Comparison of ENCODE assay signal across 11 mouse cellular contexts in the genomic region with DNA sequence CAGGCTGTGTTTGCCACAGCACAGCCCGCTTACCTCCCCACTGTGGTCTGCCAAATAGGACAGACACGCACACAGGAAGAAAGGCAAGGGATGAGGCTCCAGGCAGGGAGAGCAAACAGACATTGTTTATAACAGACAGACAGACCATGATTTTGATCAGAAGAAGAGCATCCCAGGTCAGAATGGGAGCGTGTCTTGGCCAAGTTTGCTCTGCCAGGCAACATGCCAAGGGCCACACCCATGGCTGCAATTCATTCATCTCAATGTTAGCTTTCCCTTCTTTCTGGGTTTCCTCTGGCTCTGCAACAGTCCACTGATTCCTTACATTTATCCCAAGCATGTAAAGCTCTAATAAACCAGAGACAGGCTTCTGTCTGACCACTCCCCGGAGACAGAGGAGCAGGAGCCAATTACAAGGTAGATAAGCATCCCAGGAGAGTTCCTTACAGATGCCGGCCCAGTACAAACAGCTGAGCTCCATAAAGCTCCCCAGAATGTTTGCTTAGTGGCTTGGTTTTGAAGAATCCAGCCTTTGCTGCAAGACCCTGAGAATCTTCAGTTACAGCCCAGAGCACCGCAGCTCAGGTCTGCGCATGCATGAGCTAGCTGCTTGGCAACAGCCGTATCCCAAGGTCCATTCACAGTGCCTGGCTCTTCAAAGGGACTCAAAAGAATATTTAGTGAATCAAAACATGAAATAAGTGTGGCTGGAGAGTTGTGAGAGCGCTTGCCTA. TPM values are rescaled to one million over a fixed set of nuclear protein-coding genes. Genes with fewer than 3 reads are reported as not detected.
DNase-seq lines count a peak whose midpoint lies in the region; ATAC-seq and TF ChIP-seq lines count a peak whose summit lies in the region.
"Had no signal": no experiment of that assay in that cellular context is flagged by ENCODE, and none has a peak within 500 bp of the region (broad histone marks: within the 10 kb centered on the region; RNA-seq: fewer than 3 reads in every experiment).

No protein-coding gene starts in this region.

- no peaks in the 10 kb centered on the region for H3K36me3 ChIP-seq in limb, embryonic 15.5 days
- no peaks in the 10 kb centered on the region for H3K36me3 ChIP-seq in midbrain, embryonic 13.5 days
- H3K36me3 ChIP-seq: limb, embryonic 13.5 days had no signal

- 0 out of 2 replicates have a peak, but pooled peaks cover 18% of the 10 kb centered on the region for H3K27me3 ChIP-seq in limb, embryonic 15.5 days
- peaks cover 8% of the 10 kb centered on the region for H3K27me3 ChIP-seq in midbrain, embryonic 13.5 days

- H3K27ac ChIP-seq in gastrocnemius, adult 2 months = no peak overlapping the region
- 0 out of 2 replicates have a peak overlapping the region, but pooled peaks have one; percentile 0 for H3K27ac ChIP-seq in limb, embryonic 15.5 days
- 0 out of 2 replicates have a peak overlapping the region, but pooled peaks have one; percentile 21 for H3K27ac ChIP-seq in midbrain, embryonic 13.5 days
- H3K27ac ChIP-seq: limb, embryonic 13.5 days had no signal

- no peaks in the 10 kb centered on the region for H3K9me3 ChIP-seq in limb, embryonic 15.5 days
- H3K9me3 ChIP-seq in midbrain, embryonic 13.5 days = no peaks in the 10 kb centered on the region
- H3K9me3 ChIP-seq: limb, embryonic 13.5 days had no signal

- intact Hi-C loops in gastrocnemius, adult 2 months (cut with DNase I) = no loop called here

- DNase-seq in gastrocnemius, adult 2 months = peak; percentile 57
- no peak for DNase-seq in gastrocnemius, postnatal 25 days
- DNase-seq in adipocyte (ENCODE audit: low spot score) = peak; percentile 9
- DNase-seq in kidney, adult 8-10 months = no peak
- DNase-seq in left cerebral cortex, adult 11 months (ENCODE audit: low spot score) = no peak
- DNase-seq in adrenal gland, postnatal 4 days (ENCODE audit: low spot score in 2 of 2) = no peak
- DNase-seq: cerebellum, adult 9-11 months had no signal

- WGBS in limb, embryonic 15.5 days = 52% methylated on average over 9 of the region's 9 CpGs
- 47% methylated on average over 9 of the region's 9 CpGs for WGBS in midbrain, embryonic 13.5 days

- no peak overlapping the region for H3K9ac ChIP-seq in limb, embryonic 15.5 days
- no peak overlapping the region for H3K9ac ChIP-seq in midbrain, embryonic 13.5 days (replicated peaks)
- H3K9ac ChIP-seq: limb, embryonic 13.5 days had no signal

- H3K4me1 ChIP-seq in limb, embryonic 15.5 days = peaks cover 17% of the 10 kb centered on the region
- H3K4me1 ChIP-seq in midbrain, embryonic 13.5 days (replicated peaks) = peaks cover 23% of the 10 kb centered on the region

- TF ChIP-seq CTCF in gastrocnemius, adult 2 months (IDR thresholded peaks at IDR 0.05) = no peak

- ATAC-seq in limb, embryonic 15.5 days (ENCODE audit: insufficient number of reproducible peaks, low FRiP score, low TSS enrichment, low read depth) = no peak
- peak; percentile 48 for ATAC-seq in midbrain, embryonic 13.5 days

- H3K4me2 ChIP-seq in limb, embryonic 15.5 days = no peak overlapping the region
- H3K4me2 ChIP-seq in midbrain, embryonic 13.5 days (replicated peaks) = no peak overlapping the region
- H3K4me2 ChIP-seq: limb, embryonic 13.5 days had no signal

- H3K4me3 ChIP-seq in gastrocnemius, adult 2 months = no peak overlapping the region
- no peak overlapping the region for H3K4me3 ChIP-seq in limb, embryonic 15.5 days
- no peak overlapping the region for H3K4me3 ChIP-seq in midbrain, embryonic 13.5 days (replicated peaks)
- H3K4me3 ChIP-seq: limb, embryonic 13.5 days had no signal

RNA-seq across cellular contexts. Expression of a gene that starts 5.2 kb away (rescaled TPM):
- 1 to 10 TPM; 1.5 to 2.4 TPM for total RNA-seq in gastrocnemius, adult 2 months (2021)
- total RNA-seq in gastrocnemius, postnatal 25 days (2021) = 1 to 10 TPM; 3.8 TPM
- 18.8 and 24.0 TPM in 2 replicates for polyA plus RNA-seq in limb, embryonic 15.5 days (2015; fragmentation: Nextera tagmentation; extraction: Ambion mirVana)
- polyA plus RNA-seq in midbrain, embryonic 13.5 days (2015; fragmentation: Nextera tagmentation; extraction: Ambion mirVana) = 24.9 and 31.2 TPM in 2 replicates
- total RNA-seq in adrenal gland, postnatal 4 days (2021) = 10 to 100 TPM; 94.2 to 94.6 TPM
- total RNA-seq: monocyte, adult 5-6 weeks had no signal

Comparison
In these comparisons a context has a peak if more than half of its experiments do, and no peak if none do; other contexts are left out.
1. DNase-seq: peak in gastrocnemius, adult 2 months (single experiment) and adipocyte (single experiment); none in gastrocnemius, postnatal 25 days (single experiment), kidney, adult 8-10 months (0 of 2), left cerebral cortex, adult 11 months (single experiment) and adrenal gland, postnatal 4 days (0 of 2).
2. RNA of a gene that starts 5.2 kb away (total RNA-seq): 94.2 to 94.6 TPM in adrenal gland, postnatal 4 days; 3.8 TPM in gastrocnemius, postnatal 25 days and 1.5 to 2.4 TPM in gastrocnemius, adult 2 months; every median in the first group is over 10 times any median in the second.